In the genomic region with DNA sequence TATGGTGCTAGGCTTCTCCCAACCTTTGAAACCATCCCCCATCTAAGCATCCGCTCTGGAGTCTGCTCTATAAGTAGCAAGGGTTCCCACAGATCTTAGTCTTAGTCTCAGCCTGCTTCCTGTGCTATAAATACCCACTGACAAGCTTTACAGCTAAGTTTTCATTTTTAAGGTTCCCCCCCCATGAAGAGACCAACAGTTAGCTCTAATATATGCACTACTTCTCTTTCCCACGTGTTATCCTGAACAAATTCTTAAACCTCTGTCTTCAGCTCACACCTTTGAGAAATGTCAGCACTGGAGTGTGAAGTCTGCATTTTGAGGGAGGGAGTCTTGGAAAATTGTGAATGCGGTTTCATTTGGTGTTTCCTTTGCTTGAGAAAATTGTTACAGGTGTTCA, we compare ENCODE assay signal across 27 mouse cellular contexts. TPM values are rescaled to one million over a fixed set of nuclear protein-coding genes. Genes with fewer than 3 reads are reported as not detected.
"Had no signal": no experiment of that assay in that cellular context is flagged by ENCODE, and none has a peak within 500 bp of the region (broad histone marks: within the 10 kb centered on the region; RNA-seq: fewer than 3 reads in every experiment).

No protein-coding gene starts in this region.

- H3K36me3 ChIP-seq: heart, embryonic 10.5 days; heart, embryonic 12.5 days; hindbrain, embryonic 12.5 days; intestine, embryonic 15.5 days; kidney, embryonic 15.5 days; limb, embryonic 10.5 days; limb, embryonic 12.5 days; liver, embryonic 13.5 days had no signal

- ATAC-seq: hindbrain, embryonic 16.5 days; inflammation-experienced regulatory T-cells, adult 6 months; intestine, embryonic 15.5 days; intestine, postnatal 0 days had no signal

- H3K27me3 ChIP-seq: heart, embryonic 12.5 days; hindbrain, embryonic 12.5 days; intestine, embryonic 15.5 days; kidney, embryonic 15.5 days; limb, embryonic 12.5 days; liver, embryonic 13.5 days had no signal

- H3K4me2 ChIP-seq: heart, embryonic 12.5 days; hindbrain, embryonic 12.5 days; hindbrain, embryonic 14.5 days; intestine, embryonic 15.5 days; kidney, embryonic 15.5 days; limb, embryonic 12.5 days; liver, embryonic 11.5 days; liver, embryonic 13.5 days had no signal

- H3K4me3 ChIP-seq: gastrocnemius, adult 2 months; heart, embryonic 10.5 days; heart, embryonic 12.5 days; hindbrain, embryonic 10.5 days; hindbrain, embryonic 12.5 days; intestine, embryonic 15.5 days; kidney, embryonic 15.5 days; limb, embryonic 10.5 days; limb, embryonic 12.5 days; liver, embryonic 13.5 days had no signal

- H3K27ac ChIP-seq: gastrocnemius, adult 2 months; heart, embryonic 10.5 days; hindbrain, embryonic 10.5 days; hindbrain, embryonic 12.5 days; hindbrain, embryonic 14.5 days; intestine, embryonic 15.5 days; kidney, embryonic 15.5 days; limb, embryonic 10.5 days; limb, embryonic 12.5 days; liver, embryonic 13.5 days had no signal

- DNase-seq: gastrocnemius, adult 2 months; gastrocnemius, postnatal 10 days; gastrocnemius, postnatal 25 days; heart, adult 18-20 months; heart, postnatal 10 days; heart, postnatal 4 days; kidney, adult 18-20 months; kidney, adult 8-10 months; kidney, postnatal 10 days; kidney, postnatal 25 days; kidney, postnatal 4 days; liver; liver, embryonic 13.5 days had no signal

- H3K9ac ChIP-seq: heart, embryonic 12.5 days; hindbrain, embryonic 12.5 days; hindbrain, embryonic 14.5 days; intestine, embryonic 15.5 days; kidney, embryonic 15.5 days; limb, embryonic 12.5 days; liver, embryonic 13.5 days had no signal

- H3K9me3 ChIP-seq: heart, embryonic 10.5 days; heart, embryonic 12.5 days; hindbrain, embryonic 10.5 days; hindbrain, embryonic 12.5 days; intestine, embryonic 15.5 days; kidney, embryonic 15.5 days; limb, embryonic 10.5 days; limb, embryonic 12.5 days; liver, embryonic 13.5 days had no signal

- H3K4me1 ChIP-seq: hindbrain, embryonic 10.5 days; hindbrain, embryonic 12.5 days; intestine, embryonic 15.5 days; kidney, embryonic 15.5 days; liver, embryonic 13.5 days had no signal

RNA-seq across cellular contexts. Expression of a gene that starts 56.2 kb away (rescaled TPM):
- total RNA-seq: granulocyte monocyte progenitor cell, adult 5-6 weeks had no signal
- polyA plus RNA-seq: inflammation-experienced regulatory T-cells, adult 6 months had no signal
